Mouse (Mus musculus) layer of hippocampus, adult 9-10 months (tissue): Measurements from ENCODE around the gene Tbc1d22a.

Experiments used
- DNase-seq: peaks from one replicate; pipeline ENCODE4 v3.0.0; 2022; ENCODE audit warnings: low spot score

The Tbc1d22a gene

DNA sequence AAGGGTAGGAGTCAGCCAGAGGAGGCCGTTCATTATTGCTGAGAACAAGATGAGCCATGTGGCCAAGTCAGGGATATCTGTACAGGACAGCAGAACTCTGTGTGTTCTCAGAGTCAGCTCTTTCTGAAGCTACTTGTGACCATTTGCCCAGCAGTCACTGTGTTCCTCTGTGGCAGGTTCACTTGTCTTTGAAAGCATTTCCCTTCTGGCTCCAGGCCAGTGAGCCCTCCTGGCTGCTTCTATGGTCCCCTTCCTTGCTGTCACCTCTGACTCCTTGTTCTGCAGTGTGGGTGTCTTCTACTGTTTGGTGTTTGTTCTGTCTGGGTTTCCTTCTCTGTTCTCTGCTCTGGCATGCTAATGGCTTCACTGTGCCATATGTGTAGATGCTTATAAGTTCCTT is 121.5 kb downstream of the Tbc1d22a start:
- DNase-seq = no peak

DNA sequence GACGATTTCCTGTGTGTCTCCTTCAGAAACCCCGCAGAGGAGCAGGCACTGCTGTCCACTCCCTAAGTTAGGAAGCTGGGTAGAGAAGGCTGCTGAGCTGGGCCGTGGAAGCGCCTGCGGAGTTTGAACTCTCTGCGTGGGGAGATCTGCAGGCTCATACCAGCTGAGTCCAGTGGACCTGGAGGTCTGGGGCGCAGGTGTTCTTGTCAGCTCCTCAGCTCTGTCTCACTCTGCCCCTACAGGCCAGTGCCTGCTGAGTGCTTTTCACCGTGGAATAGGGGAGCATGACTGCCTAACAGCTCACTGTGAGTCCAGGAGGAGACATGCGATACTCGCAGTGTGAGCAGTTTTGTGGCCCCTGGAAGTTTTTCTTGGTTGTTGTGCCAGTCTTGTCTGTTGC is 123.5 kb downstream of the Tbc1d22a start:
- no peak for DNase-seq

DNA sequence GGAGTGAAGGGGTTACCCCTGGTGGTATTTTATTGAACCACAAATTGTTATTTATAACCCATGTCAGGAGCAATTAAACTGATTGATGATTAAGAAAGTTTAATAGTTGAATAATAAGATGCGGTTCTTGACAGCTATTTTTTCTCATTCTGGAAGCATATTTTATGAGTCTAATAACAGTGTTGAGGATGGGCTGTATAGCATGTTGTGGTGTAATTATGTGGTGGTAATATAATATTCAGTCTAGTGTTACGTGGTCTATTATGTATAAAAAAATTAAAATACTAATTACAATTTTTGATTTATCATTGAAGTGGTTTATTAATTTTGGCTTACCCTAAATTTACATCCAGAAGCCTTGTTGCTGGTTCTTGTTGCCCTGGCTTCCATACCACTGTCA is 125.5 kb downstream of the Tbc1d22a start:
- DNase-seq = no peak

DNA sequence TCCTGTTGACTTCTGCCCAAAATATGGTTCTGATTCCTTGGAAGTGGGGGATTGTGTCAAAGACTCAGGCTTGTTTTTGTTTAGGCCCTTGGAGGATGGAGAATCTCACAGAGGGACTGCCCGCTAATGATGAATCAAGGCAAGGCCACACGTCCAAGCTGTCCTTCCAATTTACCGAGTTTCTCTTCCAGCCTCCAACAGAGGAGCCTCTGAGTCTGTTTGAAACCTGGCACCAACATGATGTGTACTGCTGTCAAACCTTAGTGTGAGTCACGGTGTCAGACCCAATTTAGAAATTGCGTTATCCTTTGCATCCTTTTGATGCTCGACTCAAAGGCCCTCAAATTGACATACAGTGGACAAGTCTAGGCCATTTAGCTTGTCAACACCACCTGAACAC is 126.5 kb downstream of the Tbc1d22a start:
- DNase-seq = no peak

DNA sequence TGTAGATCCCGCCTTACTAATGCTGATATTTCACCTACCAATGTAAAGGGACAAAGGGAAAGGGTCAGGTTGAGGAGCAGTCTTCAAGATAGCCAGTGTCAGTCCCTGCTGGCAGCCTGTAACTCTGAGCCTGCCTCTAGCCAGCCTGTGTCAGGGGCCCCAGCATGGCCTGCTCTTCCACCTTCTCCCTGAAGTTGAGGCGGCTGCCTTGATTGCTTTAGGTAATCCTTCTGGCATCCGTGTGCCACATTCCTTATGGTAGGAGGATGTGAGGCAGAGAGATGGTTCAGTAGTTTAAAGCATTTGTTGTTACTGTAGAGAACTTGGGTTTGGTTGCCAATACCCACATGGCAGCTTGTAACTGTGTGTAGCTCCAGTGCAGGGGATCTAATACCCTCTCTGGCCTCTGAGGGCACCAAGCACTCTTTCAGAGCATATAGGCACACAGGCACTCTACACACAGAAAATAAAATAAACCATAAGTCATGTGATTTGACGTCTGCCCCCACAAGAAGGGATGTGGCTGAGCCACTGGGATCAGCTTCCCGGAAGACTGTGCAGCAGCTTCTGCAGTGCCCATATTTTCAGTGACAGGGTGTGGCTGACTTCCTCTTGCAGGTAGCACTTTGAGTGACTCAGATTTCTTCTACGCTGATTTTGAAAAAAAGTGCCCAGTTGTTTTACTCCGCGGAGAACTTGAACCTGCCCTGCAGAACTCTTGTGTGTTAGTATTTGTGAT is 128.5 kb downstream of the Tbc1d22a start:
- no peak for DNase-seq

DNA sequence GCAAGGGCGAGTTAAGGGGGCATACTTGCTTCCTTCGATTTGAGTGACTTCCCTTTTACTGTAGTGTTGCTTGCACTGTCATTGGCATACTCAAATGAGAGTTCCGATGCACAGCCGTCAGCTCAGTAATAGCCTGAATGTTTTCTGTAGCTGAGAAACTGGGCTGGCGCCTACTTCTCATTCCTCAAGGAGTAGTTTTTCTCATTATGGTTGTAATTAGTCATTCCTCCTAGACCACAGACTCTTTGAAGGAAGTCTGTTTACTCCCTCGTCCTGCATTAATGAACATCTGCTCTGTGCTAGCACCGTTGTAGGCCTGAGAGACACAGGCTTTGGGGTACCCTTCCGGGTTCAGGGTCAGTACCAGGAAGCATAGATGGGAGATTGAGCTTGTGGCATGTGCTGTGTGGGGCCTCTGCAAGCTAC is 130.7 kb downstream of the Tbc1d22a start:
- no peak for DNase-seq

DNA sequence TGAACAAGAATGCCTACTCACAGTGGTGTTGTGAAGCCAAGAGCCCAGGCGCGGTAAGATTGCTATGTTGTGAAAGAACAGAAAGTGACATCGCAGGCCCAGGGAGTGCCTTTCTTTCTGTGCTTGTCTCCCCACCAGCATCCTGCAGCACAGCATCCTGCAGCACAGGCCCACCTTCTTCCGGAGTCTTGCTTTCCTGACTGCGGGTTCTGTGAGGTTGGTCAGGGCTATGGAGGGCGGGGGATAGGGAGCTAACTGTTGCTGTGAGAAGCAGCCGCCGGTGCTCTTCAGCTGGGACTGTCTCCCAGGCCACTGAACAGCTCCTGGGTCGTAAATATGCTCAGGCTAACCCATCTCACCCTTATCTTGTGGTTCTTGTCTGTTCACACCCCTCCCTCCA is 131.6 kb downstream of the Tbc1d22a start:
- DNase-seq = no peak

DNA sequence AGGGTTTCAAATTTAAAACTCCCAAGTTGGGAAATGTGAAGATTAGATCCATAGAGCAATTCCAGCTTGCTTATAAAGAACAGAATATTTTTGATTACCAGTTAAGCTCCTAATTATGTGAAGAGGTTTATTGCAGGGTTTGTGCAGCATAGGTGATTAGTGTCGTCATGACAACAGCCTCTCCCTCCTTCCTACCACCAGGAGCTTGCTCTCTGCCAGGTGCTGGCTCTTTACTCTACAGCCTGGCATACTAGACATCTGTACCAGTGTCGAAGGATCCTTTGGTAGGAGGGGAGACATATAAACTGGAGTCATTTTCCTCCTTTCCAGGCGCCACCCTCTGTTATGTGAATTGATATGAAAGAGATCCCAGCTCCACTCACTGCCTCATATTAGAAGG is 132.3 kb downstream of the Tbc1d22a start:
- no peak for DNase-seq

DNA sequence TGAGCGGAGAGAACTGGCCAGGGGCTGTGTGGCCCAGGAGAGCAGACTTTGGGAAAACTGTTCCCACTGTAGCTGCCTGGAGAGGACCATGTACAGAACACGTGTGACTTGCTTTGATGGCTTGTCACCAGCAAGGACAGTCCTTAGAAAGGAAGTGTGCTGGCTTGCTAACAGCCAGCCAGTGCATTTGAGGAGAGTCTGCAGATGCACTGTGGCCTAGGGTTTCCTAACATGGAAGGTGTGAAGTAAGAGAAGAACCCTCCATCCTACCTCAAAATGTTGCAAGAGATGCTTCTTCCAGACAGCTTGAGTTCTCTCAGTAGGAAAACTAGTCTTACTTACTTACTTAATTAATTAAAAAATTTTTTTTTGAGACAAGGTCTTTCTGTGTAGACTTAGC is 140.7 kb downstream of the Tbc1d22a start:
- no peak for DNase-seq

DNA sequence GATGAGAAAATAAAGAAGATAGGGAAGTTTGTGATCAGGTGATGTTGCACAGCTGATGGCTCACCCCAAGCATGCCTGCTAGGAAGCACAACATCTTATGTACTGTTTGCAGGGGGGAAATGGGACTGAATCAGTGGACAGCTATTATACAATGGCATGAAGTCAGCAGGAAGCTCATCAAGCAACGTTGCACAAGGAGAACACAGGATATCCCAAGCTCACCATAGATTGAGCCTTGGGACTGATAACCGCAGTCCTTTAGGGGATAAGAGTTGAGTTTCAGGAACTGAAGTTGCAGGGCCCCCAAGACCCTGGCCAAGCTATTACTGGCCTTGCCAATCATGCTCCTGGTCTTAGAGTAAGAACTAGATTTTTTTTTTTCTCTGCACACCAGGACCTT is 141.6 kb downstream of the Tbc1d22a start:
- no peak for DNase-seq

DNA sequence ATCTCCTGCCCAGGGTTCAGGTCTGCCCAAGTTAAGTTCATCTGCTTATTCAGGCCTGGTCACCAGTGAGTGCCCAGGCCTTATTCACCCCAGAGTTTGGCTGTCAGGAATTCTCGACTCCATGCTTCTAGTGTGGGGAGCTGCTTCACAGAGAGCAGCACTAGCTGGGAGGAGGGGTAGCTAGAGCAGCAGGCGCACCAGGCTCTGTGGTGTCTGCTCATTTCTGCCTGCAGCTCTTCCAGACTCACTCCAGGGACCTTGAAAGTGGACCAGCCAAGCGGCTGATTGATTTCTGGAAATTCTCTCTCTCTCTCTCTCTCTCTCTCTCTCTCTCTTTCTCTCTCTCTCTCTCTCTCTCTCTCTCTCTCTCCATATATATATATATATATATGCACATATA is 146.1 kb downstream of the Tbc1d22a start:
- DNase-seq = no peak

DNA sequence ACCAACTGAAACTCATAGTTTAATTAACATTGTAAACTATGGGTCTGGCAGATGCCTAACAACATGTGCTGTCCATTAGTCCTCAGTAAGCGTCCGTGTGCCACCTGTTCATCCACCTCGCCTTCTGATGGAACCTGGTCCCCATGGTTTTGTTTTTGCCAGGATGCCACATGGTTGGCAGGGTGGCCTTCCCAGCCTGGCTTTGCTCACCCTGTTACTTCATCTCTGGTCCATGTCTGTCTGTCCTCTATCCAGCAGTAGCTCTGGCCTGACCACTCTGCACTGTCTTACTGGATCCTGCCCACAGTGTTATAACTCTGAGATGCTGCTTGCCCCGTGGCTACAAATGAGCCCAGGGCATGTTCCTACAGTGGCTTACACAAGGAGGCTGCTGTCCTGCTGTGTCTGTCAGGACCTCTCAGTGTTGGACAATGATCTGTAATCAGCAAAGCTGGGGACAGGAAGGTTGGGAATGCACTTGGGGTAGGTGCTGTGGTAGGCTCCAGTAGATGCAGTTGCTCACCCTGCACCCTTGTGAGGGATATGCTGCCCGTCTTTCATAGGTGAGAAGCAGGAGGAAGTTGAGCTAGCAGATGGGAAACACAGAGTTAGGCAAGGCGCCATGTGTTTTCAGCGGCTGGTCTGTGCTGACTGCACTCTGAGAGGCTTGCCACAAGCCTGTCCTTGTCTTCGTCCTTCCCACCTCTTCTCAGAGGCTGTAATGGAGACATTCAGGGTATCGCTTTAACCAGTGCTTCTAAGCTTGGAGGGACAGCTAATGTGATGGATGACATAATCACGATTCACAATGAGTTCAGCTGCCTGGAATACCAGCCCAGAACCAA is 148.3 kb downstream of the Tbc1d22a start:
- DNase-seq = peak; percentile 49

DNA sequence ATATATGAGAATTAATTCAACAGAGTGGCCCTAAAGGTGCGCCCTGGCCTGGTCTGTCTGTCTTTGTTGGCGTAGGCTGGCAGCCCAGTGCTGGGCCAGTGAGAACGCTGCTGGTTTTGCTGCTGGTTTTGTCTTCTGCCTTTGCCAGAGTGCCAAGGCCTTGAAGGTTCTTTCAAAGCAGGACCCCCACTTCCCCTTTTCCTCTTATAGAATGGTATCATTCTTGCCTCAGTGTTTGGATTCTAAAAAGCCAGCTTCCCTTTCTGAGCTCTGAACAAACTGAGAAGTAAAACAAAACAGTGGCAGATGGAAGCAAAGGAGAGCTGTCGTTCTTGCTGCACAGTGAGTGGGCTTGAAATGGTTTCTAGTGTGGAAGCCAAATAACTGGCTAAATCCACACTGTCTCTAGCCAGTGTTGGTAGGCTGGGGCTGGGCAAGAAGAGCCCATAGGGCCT is 149.6 kb downstream of the Tbc1d22a start:
- DNase-seq = peak; percentile 71

DNA sequence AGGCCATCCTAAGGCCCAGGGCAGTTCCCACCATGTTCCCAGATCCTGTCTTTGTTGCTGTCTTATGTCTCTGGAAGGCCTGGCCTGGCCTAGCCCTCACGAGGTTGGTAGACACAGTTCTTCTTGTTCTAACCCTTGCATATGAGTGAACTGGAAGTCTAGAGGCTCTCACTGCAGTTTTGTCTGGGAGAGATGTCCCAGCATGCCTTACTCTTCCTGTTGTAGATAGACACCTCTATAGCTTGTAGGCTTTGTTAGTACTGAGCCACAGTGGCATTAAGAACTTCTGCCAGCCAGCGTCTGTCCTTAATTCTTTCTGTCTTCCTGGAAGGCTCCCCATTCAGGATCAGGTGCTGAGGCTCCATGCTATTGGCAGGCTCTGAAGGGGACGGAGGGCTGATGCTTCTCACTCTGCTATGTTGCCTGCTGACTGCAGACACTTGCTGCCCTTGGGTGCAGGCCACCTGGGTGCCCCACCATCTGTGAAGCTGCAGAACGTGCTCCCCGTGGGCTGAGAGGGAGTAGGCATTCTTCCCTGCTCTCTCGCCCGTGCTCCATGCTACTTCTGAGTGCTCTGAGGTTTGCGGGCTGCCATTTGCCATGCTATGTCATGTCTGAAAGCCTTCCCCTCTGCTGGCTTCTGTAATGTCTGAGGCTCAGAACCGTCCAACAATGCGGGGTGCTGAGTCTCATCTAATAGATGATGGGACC is 150.8 kb downstream of the Tbc1d22a start:
- DNase-seq = no peak

DNA sequence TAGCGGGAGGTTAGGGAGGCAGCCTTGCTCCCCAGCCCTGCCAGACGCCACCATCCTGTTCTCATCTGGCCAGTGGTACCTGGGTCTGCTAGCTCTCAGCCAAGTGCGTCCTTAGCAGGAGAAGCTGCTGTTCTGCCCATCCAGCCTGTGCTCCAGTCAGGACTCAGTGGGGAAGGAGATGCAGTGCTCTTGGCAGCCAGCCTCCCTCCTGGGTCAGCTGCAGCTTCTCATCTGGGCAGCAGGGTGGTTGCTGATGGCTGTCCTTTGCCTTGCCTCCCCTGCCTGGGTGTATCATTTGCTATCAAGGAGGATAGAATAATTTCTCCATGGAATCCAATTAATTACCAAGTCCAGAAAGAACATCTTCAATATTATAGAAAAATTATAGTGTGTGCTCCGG is 152.5 kb downstream of the Tbc1d22a start:
- no peak for DNase-seq

DNA sequence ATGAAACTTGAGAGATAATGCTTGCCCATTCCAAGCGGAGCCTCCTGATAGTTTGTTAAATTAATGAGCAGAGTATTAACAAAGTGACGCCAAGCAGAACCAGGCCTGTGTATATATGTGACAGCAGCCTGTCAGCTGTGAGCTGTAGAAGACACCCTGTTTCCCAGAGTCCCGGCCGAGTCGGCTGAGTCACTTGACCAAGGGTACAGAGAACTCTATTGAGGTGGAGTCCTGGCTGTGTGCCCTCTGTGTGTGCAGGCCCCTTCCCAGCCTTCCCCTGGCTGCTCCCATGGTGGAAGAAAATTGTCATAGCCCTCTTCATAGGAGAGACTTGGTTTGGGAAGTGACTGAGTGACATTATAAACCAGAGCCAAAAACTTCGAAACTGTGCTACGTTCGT is 153.0 kb downstream of the Tbc1d22a start:
- DNase-seq = no peak

DNA sequence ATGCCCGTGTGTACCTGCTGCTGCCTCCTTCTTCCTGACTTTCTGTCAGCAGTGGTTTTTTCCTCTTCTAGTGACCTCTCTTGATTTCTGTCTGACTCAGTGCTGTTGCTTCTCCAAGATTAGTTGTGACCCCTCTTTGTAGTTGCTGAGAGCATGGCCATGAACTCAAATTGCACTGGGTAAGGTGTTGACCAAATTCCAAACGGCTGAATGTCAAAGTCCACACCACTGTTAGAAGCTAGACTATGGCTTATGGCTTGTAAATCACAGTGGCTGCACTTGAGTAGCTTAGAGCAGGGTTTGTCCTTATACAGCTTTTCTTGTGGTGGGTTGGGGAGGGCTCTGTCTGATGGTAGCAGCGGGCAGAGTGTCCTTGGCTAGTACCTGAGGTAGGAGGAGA is 156.6 kb downstream of the Tbc1d22a start:
- no peak for DNase-seq

DNA sequence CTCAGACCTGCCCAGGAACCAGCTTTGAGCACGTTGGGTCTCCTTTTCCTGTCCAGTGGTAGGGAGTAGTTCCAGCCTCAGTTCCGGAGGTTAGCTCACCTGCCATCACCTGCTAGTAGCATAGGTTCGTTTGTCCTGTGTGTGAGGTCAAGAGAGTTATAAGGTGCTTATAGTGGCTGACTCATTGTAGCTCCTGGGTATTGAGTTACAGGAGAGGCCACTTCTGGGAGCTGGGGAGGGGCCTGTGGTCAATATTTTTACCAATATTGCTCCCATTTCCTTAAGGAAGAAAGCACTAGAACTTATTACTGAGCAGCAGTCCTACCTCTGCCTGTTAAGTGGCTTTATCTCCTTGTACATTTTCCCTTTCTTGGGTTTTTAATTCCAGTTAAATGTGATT is 161.0 kb downstream of the Tbc1d22a start:
- no peak for DNase-seq

DNA sequence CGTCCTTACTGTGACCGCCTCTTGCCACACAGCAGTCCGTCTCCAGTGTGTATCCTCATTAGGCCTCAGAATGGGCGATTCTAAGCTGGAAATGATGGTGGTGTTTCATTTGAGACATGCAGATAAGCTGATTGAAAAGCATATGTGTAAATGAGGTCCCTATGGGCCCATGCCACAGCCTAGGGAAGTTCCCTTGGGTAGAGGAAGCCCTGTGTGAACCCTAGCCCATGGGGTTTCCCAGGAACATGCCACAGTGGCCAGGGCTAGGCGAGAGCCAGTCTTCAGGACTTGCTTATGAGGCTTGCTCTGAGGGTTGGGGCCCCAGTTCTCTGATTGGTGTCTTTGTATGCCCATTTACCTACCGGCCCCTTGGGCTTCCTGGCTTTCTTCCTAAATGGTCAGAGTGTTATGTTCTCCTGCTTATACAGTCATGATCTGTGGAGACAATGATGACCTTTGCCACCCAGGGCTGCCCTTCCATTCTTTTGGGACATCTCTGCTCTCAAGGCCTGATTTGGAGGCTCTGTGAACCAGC is 161.7 kb downstream of the Tbc1d22a start:
- DNase-seq = no peak

DNA sequence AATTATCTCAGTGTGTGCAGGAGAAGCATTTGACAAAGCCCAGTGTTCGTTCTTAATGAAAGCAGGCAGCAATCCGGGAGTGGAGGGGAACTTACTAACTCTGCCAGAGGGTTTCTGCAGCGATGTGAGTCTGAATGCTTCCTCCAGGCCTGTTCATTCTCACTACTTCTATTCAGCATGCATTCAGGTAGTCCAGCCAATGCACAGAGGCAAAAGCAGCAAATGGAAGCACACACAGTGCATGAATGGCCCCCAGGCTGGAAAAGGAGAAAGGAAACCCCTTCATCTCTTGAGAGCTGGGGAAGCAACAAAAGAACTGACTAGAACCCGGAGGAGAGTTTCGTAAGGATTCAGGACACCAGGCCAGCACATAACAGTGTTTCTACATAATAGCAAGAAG is 169.0 kb downstream of the Tbc1d22a start:
- DNase-seq = no peak

DNA sequence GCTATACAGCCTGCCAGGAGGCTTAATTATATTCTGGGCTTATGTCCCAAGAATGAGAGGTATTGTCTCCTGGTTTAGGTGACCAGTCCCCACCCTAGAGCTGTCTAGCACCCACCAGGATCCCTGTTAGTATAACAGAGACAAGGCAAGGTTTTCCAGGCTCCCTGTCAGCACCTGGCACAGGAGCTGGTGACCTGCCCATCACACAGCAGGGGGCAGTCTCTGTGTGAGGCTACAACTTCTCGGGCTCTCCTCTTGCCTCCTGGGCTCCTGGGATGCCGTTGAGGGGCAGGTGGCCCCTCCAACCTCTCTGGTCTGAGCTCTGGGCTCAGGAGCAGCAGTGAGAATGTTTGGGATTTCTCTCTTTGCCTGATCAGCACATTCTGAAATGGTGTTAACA is 171.2 kb downstream of the Tbc1d22a start:
- DNase-seq = no peak

DNA sequence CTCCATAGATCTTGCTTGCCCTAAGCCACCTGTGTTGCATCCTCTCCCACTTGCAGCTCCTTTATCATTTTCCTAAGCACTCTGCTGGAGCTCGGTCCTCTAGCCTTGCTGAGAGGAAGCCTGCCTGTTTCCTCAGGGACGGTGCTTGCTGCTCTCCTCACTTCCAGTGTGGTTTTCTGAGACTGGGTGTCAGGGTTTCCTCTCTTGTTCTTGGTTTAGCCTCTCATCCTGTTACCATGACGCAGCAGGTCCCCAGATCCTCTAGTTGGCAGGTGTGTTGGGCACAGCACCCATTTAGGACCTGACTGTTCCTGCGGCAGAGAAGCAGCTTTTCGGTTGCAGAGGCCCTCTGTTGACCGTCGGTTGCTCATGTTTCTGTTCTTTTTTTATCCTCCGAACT is 172.1 kb downstream of the Tbc1d22a start:
- no peak for DNase-seq

DNA sequence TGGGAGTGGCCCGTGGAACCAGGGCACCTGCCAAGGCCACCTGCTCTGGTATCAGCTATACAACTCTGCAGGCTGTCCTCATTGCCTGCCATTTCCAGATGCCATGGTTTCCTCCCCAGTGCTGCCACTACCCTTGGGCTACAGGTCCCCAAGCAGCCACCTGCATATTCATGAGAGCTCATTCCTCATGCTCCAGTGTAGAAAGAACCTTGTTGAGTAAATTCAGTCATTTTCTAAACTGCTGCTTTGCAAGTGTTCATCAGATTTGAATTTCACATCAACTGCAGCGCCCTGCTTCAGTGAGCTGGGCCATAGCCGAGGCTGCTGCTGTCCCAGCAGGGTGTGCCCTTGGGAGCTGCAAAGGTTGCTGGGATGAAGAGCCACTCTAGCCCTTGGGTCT is 174.3 kb downstream of the Tbc1d22a start:
- DNase-seq = no peak
